Mouse (Mus musculus) thymus, postnatal 0 days (tissue): ENCODE data around the gene Rabgap1l. TPM values are rescaled to one million over a fixed set of nuclear protein-coding genes. Genes with fewer than 3 reads are reported as not detected.

Experiments used
- DNase-seq: peaks from one replicate; pipeline ENCODE4 v3.0.0-alpha.2; 2015; ENCODE audit warnings: low spot score
- polyA plus RNA-seq: library from polyadenylated mRNA; unstranded; fragments of >200 nt; fragmentation: Nextera tagmentation; extraction: Ambion mirVana; gene quantifications from 2 replicates; pipeline ENCODE4 v1.2.1, GENCODE M21; 2015

Rabgap1l gene
- polyA plus RNA-seq: 73.7 and 88.0 TPM in 2 replicates

DNA sequence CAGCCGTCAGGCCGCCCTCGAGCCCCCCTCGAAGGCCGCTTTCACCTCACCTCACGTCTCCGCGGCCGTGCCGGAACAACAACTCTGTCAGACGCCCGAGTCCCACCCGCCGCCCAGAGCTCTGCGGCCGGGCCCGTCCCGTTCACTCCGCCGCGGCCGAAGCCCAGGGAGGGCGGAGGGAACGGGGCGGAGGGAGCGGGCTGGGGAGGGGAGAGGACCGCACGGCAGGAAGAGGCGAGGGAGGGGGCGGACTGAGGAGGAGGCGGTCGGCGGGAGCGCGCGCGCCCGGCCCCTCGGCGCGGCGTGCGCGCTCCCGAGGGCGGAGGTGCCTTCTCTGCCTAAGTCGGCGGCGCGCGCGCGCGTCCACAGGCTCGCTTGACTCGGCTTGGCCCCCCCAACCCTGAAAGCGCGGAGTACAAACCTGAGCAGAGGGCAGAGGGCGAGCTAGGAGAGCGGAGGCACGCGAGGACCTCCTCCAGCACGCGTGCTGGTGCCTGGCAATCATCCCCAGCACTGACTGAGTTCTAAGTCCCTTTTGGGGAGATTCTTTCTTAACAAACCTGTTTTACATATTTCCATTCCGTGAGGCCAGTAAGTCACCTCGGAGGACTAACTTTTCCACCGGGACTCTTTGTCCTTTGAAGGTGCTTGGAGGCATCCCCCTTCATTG, at the start of gene Rabgap1l:
Rabgap1l (minus strand) TSS at position 526 of the 670 bp plus-strand sequence.
- peak; percentile 98 for DNase-seq

DNA sequence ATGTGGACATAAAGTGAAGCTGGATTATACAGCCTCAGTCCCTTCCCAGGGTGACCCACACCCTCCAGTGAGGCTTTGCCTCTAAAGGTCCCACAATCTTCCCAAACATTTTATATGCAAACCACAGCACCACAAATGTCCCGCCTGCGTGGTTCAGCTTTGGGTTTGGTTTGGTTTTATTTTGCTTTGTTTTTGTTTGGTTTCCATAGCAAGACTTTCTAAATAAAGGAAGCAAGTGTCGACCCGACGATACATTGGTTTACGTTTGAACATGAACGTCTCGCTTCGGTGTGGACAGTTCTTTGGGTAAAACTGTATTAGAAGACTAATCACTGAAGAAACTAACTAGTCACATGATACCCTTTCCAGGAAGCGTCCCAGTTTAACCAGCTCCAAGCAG, 49.6 kb upstream of the Rabgap1l start:
- no peak for DNase-seq

- no peak for DNase-seq
Measured at GRCm38 (mm10) chr1:160840618-160841017, 47.6 kb upstream of the Rabgap1l start.

DNA sequence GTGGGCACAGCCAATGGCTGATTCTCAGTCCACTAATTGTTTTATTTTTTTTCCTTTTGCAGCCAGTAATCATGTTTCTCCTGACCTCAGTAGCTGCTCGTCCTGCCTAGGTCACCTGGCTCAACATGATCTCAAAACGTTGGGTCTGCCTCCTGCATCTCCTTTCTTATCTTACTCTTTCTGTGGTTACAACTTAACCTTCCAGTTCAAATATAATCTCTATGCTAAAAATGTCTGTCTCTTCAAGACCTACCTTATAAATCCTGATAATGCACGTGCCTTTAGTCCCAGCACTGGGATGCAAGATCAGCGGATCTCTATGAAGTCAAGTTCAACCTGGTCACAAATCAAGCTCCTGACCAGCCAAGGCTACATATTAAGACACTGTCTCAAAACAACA, 46.1 kb upstream of the Rabgap1l start:
- no peak for DNase-seq

GRCm38 (mm10) chr1:160834446-160834845, 41.4 kb upstream of the Rabgap1l start:
- DNase-seq: no peak

- DNase-seq: no peak
Measured at GRCm38 (mm10) chr1:160832267-160833021, 39.4 kb upstream of the Rabgap1l start.

- peak; percentile 15 for DNase-seq
Measured at GRCm38 (mm10) chr1:160830608-160831498, 37.8 kb upstream of the Rabgap1l start.

DNA sequence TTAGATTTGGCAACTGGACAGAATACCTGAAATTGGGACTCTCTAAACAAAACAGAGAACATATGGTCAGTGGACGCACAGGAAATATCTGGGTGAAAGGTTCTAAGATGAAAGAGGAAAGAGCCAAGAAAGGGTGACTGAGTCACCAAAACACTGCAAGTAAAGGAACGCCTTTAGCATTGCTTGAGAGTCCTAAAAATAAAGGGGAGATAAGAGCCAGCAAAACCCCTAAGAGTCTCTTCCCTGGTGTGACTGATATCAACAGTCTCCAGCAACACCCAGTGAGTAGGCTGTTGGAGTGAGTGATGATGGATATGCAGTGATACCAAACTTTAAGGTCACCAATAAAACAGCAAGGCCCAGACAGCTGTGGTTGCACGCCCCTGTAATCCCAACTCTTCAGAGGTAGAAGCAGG, 32.4 kb upstream of the Rabgap1l start:
- DNase-seq: no peak

DNA sequence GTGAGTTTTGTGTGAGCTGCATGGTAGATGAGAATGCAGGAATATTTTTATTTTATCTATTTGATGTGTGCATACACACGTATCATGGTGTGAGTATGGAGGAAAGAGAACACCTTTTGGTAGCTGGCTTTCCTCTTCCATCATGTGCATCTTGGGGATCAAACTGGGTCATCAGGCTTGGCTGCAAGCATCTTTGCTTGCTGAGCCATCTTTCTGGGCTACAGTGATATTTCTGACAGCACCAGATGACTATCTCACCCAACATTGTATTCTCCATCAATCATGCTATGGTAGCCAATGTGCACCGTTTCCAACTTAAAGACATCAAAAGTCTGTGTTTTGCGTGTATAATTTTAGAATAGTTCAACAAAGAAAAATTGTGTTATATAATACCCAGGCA, 30.6 kb upstream of the Rabgap1l start:
- no peak for DNase-seq

DNA sequence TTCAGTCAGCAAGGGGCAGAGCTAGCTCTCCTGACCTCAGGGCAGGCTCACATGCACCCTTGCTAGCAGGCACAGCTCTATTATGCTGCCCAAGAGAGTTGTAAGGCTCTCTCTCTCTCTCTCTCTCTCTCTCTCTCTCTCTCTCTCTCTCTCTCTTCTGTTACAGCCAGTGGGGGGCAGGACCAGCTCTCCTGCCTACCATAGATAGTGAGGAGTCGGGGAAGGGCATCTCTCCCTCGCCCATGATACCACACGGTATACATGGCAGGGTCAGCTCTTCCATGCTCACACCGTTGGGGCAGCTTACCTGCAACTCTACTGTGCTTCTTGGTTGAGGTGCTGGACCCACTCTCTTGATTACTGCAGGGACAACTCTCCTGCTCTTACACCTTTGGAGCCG, 21.2 kb upstream of the Rabgap1l start:
- DNase-seq: no peak

DNA sequence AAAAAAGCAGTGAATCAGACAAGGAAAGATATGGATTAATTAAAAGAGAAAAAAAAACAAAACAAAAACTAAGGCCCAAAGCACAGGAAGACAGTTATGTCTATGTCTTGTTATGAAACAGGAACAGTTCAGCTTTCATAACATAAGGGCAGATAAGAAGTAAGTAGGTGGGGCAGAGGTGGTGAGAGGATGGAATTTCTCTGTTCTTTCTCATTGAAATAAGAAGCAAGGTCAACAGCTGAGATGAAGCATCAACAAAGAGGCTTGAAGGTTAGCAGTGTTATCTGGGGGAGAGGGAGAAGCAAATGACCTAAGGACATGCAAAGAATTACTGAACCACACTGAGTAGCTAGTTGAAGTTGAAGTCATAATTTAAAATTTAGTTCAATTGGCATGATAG, 19.4 kb upstream of the Rabgap1l start:
- DNase-seq: no peak

- no peak for DNase-seq
Measured at GRCm38 (mm10) chr1:160811930-160812329, 18.9 kb upstream of the Rabgap1l start.

DNA sequence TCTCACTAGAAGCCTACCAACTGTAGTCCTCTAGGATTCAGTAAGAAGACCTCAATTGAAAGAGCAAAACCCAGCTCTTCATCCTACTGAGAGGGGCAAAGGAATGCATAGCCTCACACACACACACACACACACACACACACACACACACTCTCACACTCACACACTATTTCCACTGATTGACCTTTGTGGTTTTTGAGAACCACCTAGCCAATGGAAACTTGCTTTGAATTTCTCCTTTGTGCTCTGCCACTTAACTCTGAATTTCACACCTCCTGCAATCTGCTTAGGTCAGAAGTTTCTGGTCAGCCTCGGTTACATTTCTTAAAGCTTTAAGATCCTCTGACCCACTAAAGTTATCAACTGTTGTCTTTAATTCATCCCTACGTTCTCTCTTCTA, 12.3 kb upstream of the Rabgap1l start:
- no peak for DNase-seq

DNA sequence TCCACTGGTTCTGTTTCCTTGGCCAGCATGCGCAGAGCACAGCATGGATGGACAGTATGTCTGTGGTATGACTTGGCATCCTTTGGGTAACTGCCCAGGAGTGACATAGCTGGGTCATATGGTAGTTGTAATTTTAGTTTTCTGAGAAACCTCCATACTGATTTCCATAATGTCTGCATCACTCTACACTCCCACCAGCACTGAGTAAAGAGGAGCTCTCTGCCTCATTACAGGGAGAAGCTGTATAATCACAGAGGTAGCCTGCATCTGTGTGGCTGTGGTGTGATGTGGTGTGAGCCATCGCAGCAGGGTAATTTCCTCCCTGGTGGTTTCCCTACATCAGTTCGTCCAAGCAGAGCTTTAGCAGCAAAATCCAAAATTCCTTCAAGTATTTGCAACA, 7.0 kb upstream of the Rabgap1l start:
- DNase-seq: no peak

GRCm38 (mm10) chr1:160795016-160795415, 2.0 kb upstream of the Rabgap1l start:
- no peak for DNase-seq

- no peak for DNase-seq
Measured at GRCm38 (mm10) chr1:160793791-160794757, 1.1 kb upstream of the Rabgap1l start.

DNA sequence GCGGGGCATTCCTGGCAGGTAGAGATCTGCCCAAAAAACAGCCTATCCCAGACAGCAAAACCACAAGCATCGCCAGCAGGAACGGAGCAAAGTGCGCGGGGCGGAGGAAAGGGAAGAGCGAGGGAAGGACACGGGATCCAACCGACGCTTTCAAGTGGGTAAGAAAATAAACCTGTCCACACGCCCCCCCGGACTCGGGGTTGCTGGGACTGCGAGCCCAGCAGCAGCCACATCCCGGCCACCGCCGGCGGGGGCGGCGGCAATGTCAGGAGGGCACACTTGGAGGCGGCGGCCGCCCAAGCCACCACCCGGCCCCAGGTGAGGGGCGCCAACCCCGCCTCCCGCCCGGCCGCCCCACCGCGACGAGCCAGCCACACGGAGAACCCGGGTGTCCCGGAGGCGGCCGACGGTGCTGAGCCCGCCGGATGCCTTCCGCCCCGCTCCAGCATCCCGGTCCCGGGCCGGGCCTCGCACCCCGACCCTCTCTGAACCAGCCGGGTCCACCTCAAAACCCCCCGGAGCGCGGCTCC, 790 bp downstream of the Rabgap1l start:
- DNase-seq: no peak

- DNase-seq: no peak
Measured at GRCm38 (mm10) chr1:160791381-160792155, 1.4 kb downstream of the Rabgap1l start.

DNA sequence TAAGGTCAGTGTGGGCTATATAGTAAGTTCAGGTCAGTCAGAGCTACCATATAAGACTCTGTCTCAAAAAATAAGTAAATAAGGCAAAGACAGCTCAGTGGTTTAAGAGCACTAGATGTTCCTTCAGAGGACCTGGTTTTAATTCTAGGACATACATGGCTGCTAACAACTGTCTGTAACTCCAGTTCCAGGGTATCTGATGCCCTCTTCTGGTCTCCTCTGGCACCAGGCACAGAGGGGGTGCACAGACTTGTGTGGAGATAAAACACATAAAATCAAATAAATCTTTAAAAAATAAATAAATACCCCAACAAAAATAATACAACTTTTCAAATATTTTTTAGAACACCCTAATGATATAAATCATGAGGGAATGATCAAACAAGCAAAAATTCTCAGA, 2.4 kb downstream of the Rabgap1l start:
- no peak for DNase-seq

DNA sequence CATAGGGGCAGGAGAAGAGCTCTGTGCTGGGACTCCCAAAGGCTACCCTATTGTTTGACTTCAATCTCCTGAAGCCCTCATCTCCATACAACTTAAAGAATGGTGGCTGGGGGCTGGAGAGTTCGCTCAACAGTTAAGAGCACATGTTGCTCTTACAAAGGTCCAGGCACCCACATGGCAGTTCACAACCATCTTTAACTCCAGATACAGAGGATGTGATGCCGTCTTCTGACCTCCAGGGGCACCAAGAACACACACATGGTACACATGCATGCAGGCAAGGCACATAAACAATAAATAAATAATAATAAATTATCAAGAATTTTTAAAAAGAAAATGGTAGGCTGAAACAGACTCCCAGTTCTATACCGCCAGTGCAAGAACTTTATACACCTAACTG, 3.1 kb downstream of the Rabgap1l start:
- no peak for DNase-seq
